9 mouse cellular contexts compared by ENCODE assay signal in the genomic region with DNA sequence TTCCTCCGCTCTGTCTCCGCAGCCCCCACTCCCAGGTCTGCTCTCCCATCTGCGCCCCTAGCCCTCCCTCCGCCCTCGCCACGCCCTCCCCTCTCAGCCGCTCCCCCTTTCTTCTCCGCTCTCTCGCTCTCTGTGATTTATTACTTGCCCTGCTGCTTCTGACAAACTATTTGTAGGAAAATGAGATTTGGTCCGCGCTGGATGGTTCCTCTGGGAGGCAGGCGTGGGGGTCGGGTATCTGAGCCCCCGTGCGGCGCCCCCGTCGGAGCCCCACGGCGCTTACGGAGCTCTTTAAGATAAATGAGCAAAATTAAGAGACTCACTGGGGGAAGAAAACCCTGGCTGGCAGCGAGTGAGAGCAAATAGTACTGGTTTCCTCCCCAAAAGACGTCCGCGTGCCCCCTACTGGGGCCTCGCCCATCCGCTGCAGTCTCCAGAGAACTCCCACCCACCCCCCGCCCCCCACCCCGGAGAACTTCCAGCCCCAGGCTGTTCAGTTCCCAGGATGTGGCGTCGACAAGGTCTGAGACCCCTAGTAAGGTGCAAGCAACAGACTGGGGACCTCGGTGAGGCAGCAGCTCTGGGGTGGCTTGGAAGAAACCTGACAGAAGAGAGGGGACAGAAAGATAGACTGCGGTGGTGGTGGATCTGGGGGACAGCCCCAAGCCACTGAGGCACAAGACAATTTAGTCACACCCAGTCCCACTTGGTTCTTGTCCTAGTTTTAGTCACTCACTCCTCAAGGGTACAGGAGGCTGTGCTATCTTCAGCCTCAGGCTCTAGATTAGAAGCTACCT. TPM values are rescaled to one million over a fixed set of nuclear protein-coding genes. Genes with fewer than 3 reads are reported as not detected.
DNase-seq lines count a peak whose midpoint lies in the region; ATAC-seq and TF ChIP-seq lines count a peak whose summit lies in the region.
"Had no signal": no experiment of that assay in that cellular context is flagged by ENCODE, and none has a peak within 500 bp of the region (broad histone marks: within the 10 kb centered on the region; RNA-seq: fewer than 3 reads in every experiment).

No protein-coding gene starts in this region.

- no peaks in the 10 kb centered on the region for H3K36me3 ChIP-seq in lung, embryonic 15.5 days
- no peaks in the 10 kb centered on the region for H3K36me3 ChIP-seq in hindbrain, embryonic 16.5 days (ENCODE audit: control insufficient read depth, insufficient read depth, low read length)
- no peaks in the 10 kb centered on the region for H3K36me3 ChIP-seq in liver, embryonic 11.5 days (ENCODE audit: control insufficient read depth, insufficient read depth, low read length)

- peak overlapping the region; percentile 93 for H3K4me2 ChIP-seq in lung, embryonic 15.5 days
- H3K4me2 ChIP-seq in hindbrain, embryonic 16.5 days (ENCODE audit: low read length), result peak overlapping the region; percentile 64
- peak overlapping the region; percentile 60 for H3K4me2 ChIP-seq in liver, embryonic 11.5 days

- H3K4me3 ChIP-seq in lung, embryonic 15.5 days, result peak overlapping the region; percentile 48
- peak overlapping the region; percentile 40 for H3K4me3 ChIP-seq in hindbrain, embryonic 16.5 days (ENCODE audit: low read length)
- peak overlapping the region; percentile 37 for H3K4me3 ChIP-seq in liver, embryonic 11.5 days (ENCODE audit: low read depth, low read length)
- H3K4me3 ChIP-seq in olfactory bulb, adult 2 months (ENCODE audit: insufficient read depth, low read depth, low read length), result peak overlapping the region; percentile 50
- H3K4me3 ChIP-seq: megakaryocyte, embryonic 14.5 days had no signal

- no peaks in the 10 kb centered on the region for H3K27me3 ChIP-seq in lung, embryonic 15.5 days
- no peaks in the 10 kb centered on the region for H3K27me3 ChIP-seq in hindbrain, embryonic 16.5 days (replicated peaks; ENCODE audit: control insufficient read depth, insufficient read depth, low read length)
- peaks cover 12% of the 10 kb centered on the region; the same call in 1 of the 2 replicates for H3K27me3 ChIP-seq in liver, embryonic 11.5 days (replicated peaks; ENCODE audit: control insufficient read depth, insufficient read depth, low read length)

- 0 out of 2 replicates have a peak, but pooled peaks cover 6% of the 10 kb centered on the region for H3K4me1 ChIP-seq in lung, embryonic 15.5 days
- peaks cover 10% of the 10 kb centered on the region; the same call in 1 of the 2 replicates for H3K4me1 ChIP-seq in hindbrain, embryonic 16.5 days (ENCODE audit: control insufficient read depth, insufficient read depth, low read depth, low read length)
- H3K4me1 ChIP-seq in liver, embryonic 11.5 days (replicated peaks; ENCODE audit: control insufficient read depth, insufficient read depth, low read length), result peaks cover 3% of the 10 kb centered on the region
- peaks cover 4% of the 10 kb centered on the region; the same call in 1 of the 2 replicates for H3K4me1 ChIP-seq in olfactory bulb, adult 2 months (ENCODE audit: control insufficient read depth, insufficient read depth, low read length)
- H3K4me1 ChIP-seq: megakaryocyte, embryonic 14.5 days had no signal

- WGBS in lung, embryonic 15.5 days, result 0% methylated on average over 33 of the region's 33 CpGs
- WGBS in hindbrain, embryonic 16.5 days, result under 1% methylated on average over 33 of the region's 33 CpGs
- WGBS in liver, embryonic 11.5 days, result 1% methylated on average over 33 of the region's 33 CpGs
- WGBS in olfactory bulb, adult 2 months, result 1% methylated on average over 33 of the region's 33 CpGs

- H3K9ac ChIP-seq in lung, embryonic 15.5 days, result peak overlapping the region; percentile 47
- H3K9ac ChIP-seq in hindbrain, embryonic 16.5 days (ENCODE audit: low read depth, low read length), result peak overlapping the region; percentile 47
- H3K9ac ChIP-seq in liver, embryonic 11.5 days (ENCODE audit: low read depth, low read length), result no peak overlapping the region

- H3K9me3 ChIP-seq in lung, embryonic 15.5 days, result no peaks in the 10 kb centered on the region
- H3K9me3 ChIP-seq in hindbrain, embryonic 16.5 days (ENCODE audit: control insufficient read depth, low read length), result no peaks in the 10 kb centered on the region
- no peaks in the 10 kb centered on the region for H3K9me3 ChIP-seq in liver, embryonic 11.5 days (ENCODE audit: control insufficient read depth, low read length)

- H3K27ac ChIP-seq in lung, embryonic 15.5 days, result peak overlapping the region; percentile 53; the same call in 1 of the 2 replicates
- peak overlapping the region; percentile 15 for H3K27ac ChIP-seq in hindbrain, embryonic 16.5 days (ENCODE audit: low read depth, low read length)
- peak overlapping the region; percentile 62; the same call in 1 of the 2 replicates for H3K27ac ChIP-seq in liver, embryonic 11.5 days (ENCODE audit: low read depth, low read length)
- H3K27ac ChIP-seq in olfactory bulb, adult 2 months (ENCODE audit: insufficient read depth, low read depth, low read length), result no peak overlapping the region

- DNase-seq in lung, adult 18-20 months, result no peak
- peak; percentile 85 for DNase-seq in embryo, embryonic 9.5 days (ENCODE audit: extremely low spot score)
- peak; percentile 56 for DNase-seq in liver, embryonic 11.5 days (ENCODE audit: low spot score)
- DNase-seq in layer of hippocampus, postnatal 25 days (ENCODE audit: extremely low spot score in 1 of 2, low spot score in 1 of 2), result no peak
- DNase-seq in cerebellum, adult 9-10 months, result no peak

- ATAC-seq in lung, embryonic 15.5 days (ENCODE audit: borderline replicate concordance, extremely low read depth, low FRiP score, low TSS enrichment), result peak; percentile 82
- peak; percentile 88 for ATAC-seq in hindbrain, embryonic 16.5 days
- ATAC-seq in liver, embryonic 11.5 days (replicated peaks; ENCODE audit: low FRiP score), result peak; percentile 65

- no peak for TF ChIP-seq POLR2A in olfactory bulb, adult 2 months (IDR thresholded peaks at IDR 0.05; ENCODE audit: insufficient read depth, low read depth, low read length)

- no peak for TF ChIP-seq CTCF in olfactory bulb, adult 2 months (IDR thresholded peaks at IDR 0.05; ENCODE audit: insufficient read depth, low read depth, low read length)

RNA-seq across cellular contexts. Expression of gene Pax8, which starts 46.2 kb away (rescaled TPM):
- polyA plus RNA-seq in lung, embryonic 15.5 days (2015; fragmentation: Nextera tagmentation; extraction: Ambion mirVana), result 0.22 TPM in 1 of 2 replicates, not detected in the other
- polyA plus RNA-seq in hindbrain, embryonic 16.5 days (2015; fragmentation: Nextera tagmentation; extraction: Ambion mirVana), result 21.2 and 24.0 TPM in 2 replicates
- polyA plus RNA-seq in liver, embryonic 11.5 days (2014; fragmentation: Nextera tagmentation; extraction: Ambion mirVana), result 0.44 and 0.62 TPM in 2 replicates
- polyA plus RNA-seq in olfactory bulb, adult 2 months (2012; ENCODE audit: insufficient read depth, insufficient read length, low replicate concordance, missing spikeins), result not detected in 2 replicates
- total RNA-seq in layer of hippocampus, postnatal 25 days (2021), result not detected

Comparison
In these comparisons a context has a peak if more than half of its experiments do, and no peak if none do; other contexts are left out.
1. DNase-seq: peak in embryo, embryonic 9.5 days (single experiment) and liver, embryonic 11.5 days (single experiment); none in lung, adult 18-20 months (0 of 2), layer of hippocampus, postnatal 25 days (0 of 2) and cerebellum, adult 9-10 months (single experiment).
2. RNA of gene Pax8, which starts 46.2 kb away (polyA plus RNA-seq): 21.2 to 24.0 TPM in hindbrain, embryonic 16.5 days; 0.44 to 0.62 TPM in liver, embryonic 11.5 days, 0.22 TPM in lung, embryonic 15.5 days and not detected in olfactory bulb, adult 2 months; every median in the first group is over 10 times any median in the second.
3. Peak in every context shown above with its lines, with median percentiles within 50 percentile points of each other: ATAC-seq, H3K4me2 ChIP-seq and H3K4me3 ChIP-seq.